Mouse (Mus musculus) CH12.LX (cell line): ENCODE data around the gene Tanc2. TPM values are rescaled to one million over a fixed set of nuclear protein-coding genes. Genes with fewer than 3 reads are reported as not detected.
A peak's percentile ranks its signal among the peaks of the same experiment; 100 is the strongest.

Source experiments
- DNase-seq: peaks from one replicate; pipeline ENCODE4 v3.0.0-alpha.2; 2013; ENCODE audit errors: extremely low read depth
- H3K27ac ChIP-seq: 2 replicates; pipeline ENCODE4 v1.5.1; 2012; ENCODE audit warnings: low read depth, mild to moderate bottlenecking, control low read depth, moderate library complexity; ENCODE audit not compliant: insufficient read depth
- H3K27me3 ChIP-seq: replicated peaks from 2 replicates; pipeline ENCODE3; 2012; ENCODE audit warnings: inconsistent platforms
- H3K36me3 ChIP-seq, 2 experiments: replicated peaks in 1 of 2; 2 replicates each; pipeline versions ENCODE3 to v1.6.1; 2012; ENCODE audit warnings: inconsistent platforms in 1 of 2, low read length in 1 of 2, mild to moderate bottlenecking in 1 of 2, mixed read lengths in 1 of 2, moderate library complexity in 1 of 2; ENCODE audit not compliant: control insufficient read depth in 1 of 2, insufficient read depth in 1 of 2
- H3K4me1 ChIP-seq, 2 experiments: 2 replicates each; pipeline ENCODE4 v1.6.1; 2012; ENCODE audit warnings: inconsistent platforms in 1 of 2, moderate library complexity in 1 of 2; ENCODE audit not compliant: insufficient read depth in 2 of 2, control insufficient read depth in 1 of 2
- H3K4me2 ChIP-seq: 2 replicates; pipeline ENCODE4 v1.6.1; 2012; ENCODE audit warnings: low read depth, mild to moderate bottlenecking, control low read depth; ENCODE audit not compliant: poor library complexity, insufficient read depth, severe bottlenecking
- H3K4me3 ChIP-seq, 3 experiments: fragments of 150-350 bp in 1 of 3; sonication (generic) in 1 of 3; replicated peaks in 1 of 3; 2 replicates each; pipeline versions ENCODE3 to v1.5.1; 2011 to 2012; ENCODE audit warnings: low read depth in 2 of 3, low read length in 2 of 3, mild to moderate bottlenecking in 2 of 3, moderate library complexity in 2 of 3, control low read depth in 1 of 3, improper control_type of control experiment in 1 of 3, inconsistent platforms in 1 of 3, mixed read lengths in 1 of 3; ENCODE audit not compliant: poor library complexity in 1 of 3
- H3K79me2 ChIP-seq: replicated peaks from 2 replicates; pipeline ENCODE4 v1.6.1; 2012; ENCODE audit warnings: mild to moderate bottlenecking, moderate library complexity; ENCODE audit not compliant: control insufficient read depth, poor library complexity, insufficient read depth, severe bottlenecking; ENCODE audit errors: extremely low read depth
- H3K9ac ChIP-seq: 2 replicates; pipeline ENCODE4 v1.6.1; 2012; ENCODE audit warnings: low read depth, mild to moderate bottlenecking, control low read depth, moderate library complexity; ENCODE audit not compliant: insufficient read depth
- H3K9me3 ChIP-seq: replicated peaks from 2 replicates; pipeline ENCODE3; 2012; ENCODE audit warnings: low read length, inconsistent platforms, mixed read lengths
- BHLHE40 ChIP-seq: IDR thresholded peaks from 2 replicates; pipeline ENCODE4 v1.6.1; 2011; ENCODE audit warnings: mild to moderate bottlenecking, low read depth, low read length, improper control_type of control experiment
- CHD1 ChIP-seq: IDR thresholded peaks from 2 replicates; pipeline ENCODE4 v1.6.1; 2012; ENCODE audit warnings: low read depth, low read length, improper control_type of control experiment, inconsistent platforms
- CTCF ChIP-seq, 2 experiments: IDR thresholded peaks in 1 of 2; conservative IDR thresholded peaks in 1 of 2; 2 replicates each; pipeline ENCODE4 v1.5.1; 2011 to 2012; ENCODE audit warnings: low read depth in 2 of 2, low read length in 2 of 2, improper control_type of control experiment in 1 of 2, inconsistent platforms in 1 of 2, mild to moderate bottlenecking in 1 of 2, moderate library complexity in 1 of 2
- EP300 ChIP-seq: IDR thresholded peaks from 2 replicates; pipeline ENCODE4 v1.6.1; 2011; ENCODE audit warnings: low read length, improper control_type of control experiment
- ETS1 ChIP-seq: conservative IDR thresholded peaks from 2 replicates; pipeline ENCODE4 v1.6.1; 2012; ENCODE audit warnings: low read depth, mild to moderate bottlenecking, inconsistent platforms, low read length, improper control_type of control experiment, moderate library complexity
- GABPA ChIP-seq: IDR thresholded peaks from 2 replicates; pipeline ENCODE4 v1.6.1; 2012; ENCODE audit warnings: low read depth, low read length, improper control_type of control experiment, inconsistent platforms; ENCODE audit not compliant: insufficient replicate concordance
- JUN ChIP-seq: IDR thresholded peaks from 2 replicates; pipeline ENCODE4 v1.6.1; 2011; ENCODE audit warnings: low read depth, mild to moderate bottlenecking, low read length, improper control_type of control experiment, moderate library complexity; ENCODE audit not compliant: insufficient read depth
- MAZ ChIP-seq: IDR thresholded peaks from 2 replicates; pipeline ENCODE4 v1.6.1; 2012; ENCODE audit warnings: low read depth, mild to moderate bottlenecking, inconsistent platforms, low read length, improper control_type of control experiment, moderate library complexity
- PAX5 ChIP-seq: IDR thresholded peaks from 2 replicates; pipeline ENCODE4 v1.6.1; 2012; ENCODE audit warnings: low read length, inconsistent platforms, mixed read lengths
- POLR2A ChIP-seq: IDR thresholded peaks from 2 replicates; pipeline ENCODE4 v1.6.1; 2011; ENCODE audit warnings: low read depth, mild to moderate bottlenecking, improper control_type of control experiment, low read length
- POLR2AphosphoS2 ChIP-seq: IDR thresholded peaks from 2 replicates; pipeline ENCODE4 v1.6.1; 2011; ENCODE audit warnings: low read depth, low read length, improper control_type of control experiment
- RAD21 ChIP-seq: IDR thresholded peaks from 2 replicates; pipeline ENCODE4 v1.6.1; 2011; ENCODE audit warnings: low read depth, mild to moderate bottlenecking, low read length, improper control_type of control experiment, moderate library complexity
- RCOR1 ChIP-seq: conservative IDR thresholded peaks from 2 replicates; pipeline ENCODE4 v1.6.1; 2012; ENCODE audit warnings: low read depth, mild to moderate bottlenecking, inconsistent platforms, low read length, improper control_type of control experiment
- SIN3A ChIP-seq: IDR thresholded peaks from 2 replicates; pipeline ENCODE4 v1.6.1; 2012; ENCODE audit warnings: low read length, improper control_type of control experiment, inconsistent platforms
- TCF12 ChIP-seq: IDR thresholded peaks from 2 replicates; pipeline ENCODE4 v1.6.1; 2014; ENCODE audit warnings: low read depth, mild to moderate bottlenecking, inconsistent platforms, low read length, improper control_type of control experiment
- UBTF ChIP-seq: IDR thresholded peaks from 2 replicates; pipeline ENCODE4 v1.6.1; 2012; ENCODE audit warnings: low read depth, mild to moderate bottlenecking, inconsistent platforms, low read length, improper control_type of control experiment, moderate library complexity
- ZC3H11A ChIP-seq: IDR thresholded peaks from 2 replicates; pipeline ENCODE4 v1.6.1; 2012; ENCODE audit warnings: low read depth, mild to moderate bottlenecking, inconsistent platforms, low read length, improper control_type of control experiment
- dilution Hi-C: fragments of 300-500 bp; cut with MboI; formaldehyde crosslinking; loops from 2 replicates; pipeline ENCODE4 v1.14.3; 2020; ENCODE audit warnings: low sequenced_read_pairs; ENCODE audit not compliant: extremely low pct_unique_long_range_greater_than_20kb, extremely low pct_ligation_motif_present
- in situ Hi-C: fragments of 300-500 bp; cut with MboI; formaldehyde crosslinking; loops from 3 replicates; pipeline ENCODE4 v1.14.3; 2019; ENCODE audit warnings: low sequenced_read_pairs, low pct_ligation_motif_present, low pct_unique_long_range_greater_than_20kb, mixed read lengths
- polyA plus RNA-seq: library from polyadenylated mRNA; unstranded; fragments of >175 nt; gene quantifications from 2 replicates; pipeline ENCODE4 v1.2.1, GENCODE M21; 2012; ENCODE audit warnings: low read depth; ENCODE audit not compliant: insufficient read length
- total RNA-seq, 2 experiments: library from RNA; depleted of rRNA; stranded (reverse); fragments of 300-350 nt in 1 of 2; fragments of >200 nt in 1 of 2; gene quantifications; 2 replicates each; pipeline ENCODE4 v1.2.3; 2012 to 2014

The Tanc2 gene
- total and polyA plus RNA-seq, 3 experiments = 2.6 to 10.4 (median 3.2) TPM

- no peak for DNase-seq
- TF ChIP-seq UBTF (no peak), POLR2A (no peak), MAZ (no peak), JUN (no peak), GABPA (no peak), BHLHE40 (no peak), RCOR1 (no peak), CTCF (conservative IDR thresholded peaks at IDR 0.05 in 1 of 2, IDR thresholded peaks at IDR 0.05 in 1 of 2; ENCODE audit: low read depth in 2 of 2, low read length in 2 of 2) (no peak), ZC3H11A (no peak), POLR2AphosphoS2 (no peak), TCF12 (no peak), CHD1 (no peak), RAD21 (no peak), SIN3A (no peak), EP300 (no peak), ETS1 (no peak)
- dilution Hi-C loops = no loop called here
- H3K9ac ChIP-seq = no peak overlapping the region
- no peaks in the 10 kb centered on the region for H3K79me2 ChIP-seq
- no peak overlapping the region for H3K4me3 ChIP-seq
- no peaks in the 10 kb centered on the region for H3K9me3 ChIP-seq
- H3K27me3 ChIP-seq = no peaks in the 10 kb centered on the region
- in situ Hi-C loops = no loop called here
- H3K4me2 ChIP-seq = no peak overlapping the region
- H3K4me1 ChIP-seq = no peaks in the 10 kb centered on the region
- no peak overlapping the region for H3K27ac ChIP-seq
- H3K36me3 ChIP-seq = no peaks in the 10 kb centered on the region
Measured at GRCm38 (mm10) chr11:105546393-105546792, 43.4 kb upstream of the Tanc2 start.

GRCm38 (mm10) chr11:105548383-105548782, 41.4 kb upstream of the Tanc2 start:
- in situ Hi-C loops = no loop called here
- Histone ChIP-seq H3K4me3 (no peak overlapping the region), H3K9ac (no peak overlapping the region)

More at GRCm38 (mm10) chr11:105548383-105548782, 41.4 kb upstream of the Tanc2 start:
- Histone ChIP-seq H3K9me3 (no peaks in the 10 kb centered on the region), H3K27ac (no peak overlapping the region), H3K4me1 (no peaks in the 10 kb centered on the region), H3K36me3 (no peaks in the 10 kb centered on the region), H3K27me3 (no peaks in the 10 kb centered on the region), H3K79me2 (no peaks in the 10 kb centered on the region)
- DNase-seq = no peak
- dilution Hi-C loops = no loop called here
- TF ChIP-seq PAX5 (no peak), CTCF (conservative IDR thresholded peaks at IDR 0.05 in 1 of 2, IDR thresholded peaks at IDR 0.05 in 1 of 2; ENCODE audit: low read depth in 2 of 2, low read length in 2 of 2) (peak in 1 of 2 experiments; percentile 24; a peak in 2 of 4 replicates)
- TF ChIP-seq, all 38 proteins: peak for 1
- no peak overlapping the region for H3K4me2 ChIP-seq
